Mouse (Mus musculus) stomach, embryonic 16.5 days (tissue): ENCODE data around the gene Clcn2. TPM values are rescaled to one million over a fixed set of nuclear protein-coding genes. Genes with fewer than 3 reads are reported as not detected.

Experiments
- ATAC-seq: fragments of 200-750 bp; cut with Nextera tagmentation; 2 replicates; pipeline ENCODE4 v1.8.0; 2017; ENCODE audit warnings: moderate number of reproducible peaks, moderate TSS enrichment; ENCODE audit not compliant: insufficient read depth, low FRiP score
- H3K27ac ChIP-seq: fragments of 300-500 bp; sonication (generic); 2 replicates; pipeline ENCODE4 v1.5.1; 2014; ENCODE audit warnings: low read length
- H3K27me3 ChIP-seq: fragments of 300-500 bp; sonication (generic); 2 replicates; pipeline ENCODE4 v1.6.1; 2014; ENCODE audit warnings: low read length, control low read depth, mixed read lengths; ENCODE audit not compliant: control insufficient read depth, insufficient read depth
- H3K36me3 ChIP-seq: fragments of 300-500 bp; sonication (generic); 2 replicates; pipeline ENCODE4 v1.6.1; 2014; ENCODE audit warnings: low read length; ENCODE audit not compliant: control insufficient read depth, insufficient read depth
- H3K4me1 ChIP-seq: fragments of 300-500 bp; sonication (generic); 2 replicates; pipeline ENCODE4 v1.6.1; 2014; ENCODE audit warnings: low read length, control low read depth, mixed read lengths; ENCODE audit not compliant: control insufficient read depth, insufficient read depth
- H3K4me2 ChIP-seq: fragments of 300-500 bp; sonication (generic); 2 replicates; pipeline ENCODE4 v1.6.1; 2014; ENCODE audit warnings: low read depth, low read length, mixed read lengths
- H3K4me3 ChIP-seq: fragments of 300-500 bp; sonication (generic); replicated peaks from 2 replicates; pipeline ENCODE4 v1.5.1; 2014; ENCODE audit warnings: mild to moderate bottlenecking, low read length
- H3K9ac ChIP-seq: fragments of 300-500 bp; sonication (generic); 2 replicates; pipeline ENCODE4 v1.6.1; 2014; ENCODE audit warnings: low read length
- H3K9me3 ChIP-seq: fragments of 300-500 bp; sonication (generic); replicated peaks from 2 replicates; pipeline ENCODE4 v1.6.1; 2016; ENCODE audit warnings: low read length, control low read depth; ENCODE audit not compliant: control insufficient read depth
- WGBS: fragments of 180-500 bp; shearing (Covaris S2); extraction: QIAGEN DNeasy Blood & Tissue Kit; methylation state at CpG from one replicate; pipeline ENCODE4 v1.1.7; 2014; 5-methylcytosine and 5-hydroxymethylcytosine counted together
- polyA plus RNA-seq: library from polyadenylated mRNA; unstranded; fragments of >200 nt; fragmentation: Nextera tagmentation; extraction: Ambion mirVana; gene quantifications from 2 replicates; pipeline ENCODE4 v1.2.1, GENCODE M21; 2015

Clcn2 gene
- polyA plus RNA-seq = 11.6 and 12.9 TPM in 2 replicates

GRCm38 (mm10) chr16:20717181-20717977 is at the start of gene Clcn2, which contains the start of gene Polr2h:
Clcn2 (minus strand) TSS chr16:20717746.
Polr2h (plus strand) TSS chr16:20717665.
- Histone ChIP-seq H3K4me2 (peak within 1 kb of the TSS; percentile 67), H3K4me3 (peak within 1 kb of the TSS; percentile 70), H3K4me1 (peaks cover 26% of the 10 kb centered on the region), H3K27me3 (no peaks in the 10 kb centered on the region), H3K27ac (peak within 1 kb of the TSS; percentile 92), H3K9ac (peak within 1 kb of the TSS; percentile 72), H3K36me3 (no peaks in the 10 kb centered on the region), H3K9me3 (no peaks in the 10 kb centered on the region)
- under 1% methylated on average over 62 of the region's 62 CpGs for WGBS
- peak; percentile 85 for ATAC-seq

- Histone ChIP-seq H3K27ac (no peak overlapping the region), H3K4me1 (no peaks in the 10 kb centered on the region), H3K4me3 (no peak overlapping the region), H3K27me3 (no peaks in the 10 kb centered on the region), H3K9ac (no peak overlapping the region), H3K9me3 (no peaks in the 10 kb centered on the region), H3K4me2 (no peak overlapping the region), H3K36me3 (no peaks in the 10 kb centered on the region)
- no peak for ATAC-seq
- 51% methylated on average over 9 of the region's 9 CpGs for WGBS
Observed at GRCm38 (mm10) chr16:20765244-20765643, 47.7 kb upstream of the Clcn2 start.

GRCm38 (mm10) chr16:20761681-20762080 is 44.1 kb upstream of the Clcn2 start:
- H3K4me2 ChIP-seq = no peak overlapping the region
- H3K27me3 ChIP-seq = no peaks in the 10 kb centered on the region
- 7% methylated on average over 3 of the region's 3 CpGs for WGBS
- no peaks in the 10 kb centered on the region for H3K9me3 ChIP-seq
- no peaks in the 10 kb centered on the region for H3K4me1 ChIP-seq
- no peak overlapping the region for H3K4me3 ChIP-seq
- no peaks in the 10 kb centered on the region for H3K36me3 ChIP-seq
- no peak for ATAC-seq
- H3K9ac ChIP-seq = no peak overlapping the region
- no peak overlapping the region for H3K27ac ChIP-seq

- ATAC-seq = no peak
- Histone ChIP-seq H3K4me1 (no peaks in the 10 kb centered on the region), H3K9me3 (no peaks in the 10 kb centered on the region), H3K27ac (no peak overlapping the region), H3K4me3 (no peak overlapping the region), H3K27me3 (no peaks in the 10 kb centered on the region), H3K36me3 (no peaks in the 10 kb centered on the region), H3K9ac (no peak overlapping the region), H3K4me2 (no peak overlapping the region)
- WGBS = 78% methylated on average over 1 of the region's 1 CpGs
Observed at GRCm38 (mm10) chr16:20757385-20757784, 39.8 kb upstream of the Clcn2 start.

- no peak for ATAC-seq
- 89% methylated on average over 5 of the region's 5 CpGs for WGBS
- Histone ChIP-seq H3K27me3 (no peaks in the 10 kb centered on the region), H3K9me3 (no peaks in the 10 kb centered on the region), H3K4me2 (no peak overlapping the region), H3K9ac (no peak overlapping the region), H3K36me3 (no peaks in the 10 kb centered on the region), H3K4me1 (no peaks in the 10 kb centered on the region), H3K27ac (no peak overlapping the region), H3K4me3 (no peak overlapping the region)
Observed at GRCm38 (mm10) chr16:20756052-20756451, 38.5 kb upstream of the Clcn2 start.

- Histone ChIP-seq H3K9me3 (no peaks in the 10 kb centered on the region), H3K4me3 (no peak overlapping the region), H3K27ac (no peak overlapping the region), H3K9ac (no peak overlapping the region), H3K36me3 (no peaks in the 10 kb centered on the region), H3K4me2 (no peak overlapping the region), H3K4me1 (0 out of 2 replicates have a peak, but pooled peaks cover 4% of the 10 kb centered on the region), H3K27me3 (no peaks in the 10 kb centered on the region)
- ATAC-seq = no peak
- 41% methylated on average over 8 of the region's 8 CpGs for WGBS
Observed at GRCm38 (mm10) chr16:20750518-20750917, 33.0 kb upstream of the Clcn2 start.

- H3K9me3 ChIP-seq = no peaks in the 10 kb centered on the region
- H3K9ac ChIP-seq = no peak overlapping the region
- ATAC-seq = peak; percentile 68; the same call in 1 of the 2 replicates
- no peak overlapping the region for H3K4me2 ChIP-seq
- no peaks in the 10 kb centered on the region for H3K27me3 ChIP-seq
- 47% methylated on average over 6 of the region's 6 CpGs for WGBS
- no peaks in the 10 kb centered on the region for H3K36me3 ChIP-seq
- H3K27ac ChIP-seq = no peak overlapping the region
- no peak overlapping the region for H3K4me3 ChIP-seq
- 0 out of 2 replicates have a peak, but pooled peaks cover 4% of the 10 kb centered on the region for H3K4me1 ChIP-seq
Observed at GRCm38 (mm10) chr16:20746641-20747040, 29.1 kb upstream of the Clcn2 start.

- H3K4me3 ChIP-seq = no peak overlapping the region
- no peak overlapping the region for H3K27ac ChIP-seq
- 87% methylated on average over 9 of the region's 9 CpGs for WGBS
- no peak overlapping the region for H3K9ac ChIP-seq
- no peak for ATAC-seq
- H3K36me3 ChIP-seq = no peaks in the 10 kb centered on the region
- H3K4me2 ChIP-seq = no peak overlapping the region
- no peaks in the 10 kb centered on the region for H3K4me1 ChIP-seq
- H3K9me3 ChIP-seq = no peaks in the 10 kb centered on the region
- peaks cover 2% of the 10 kb centered on the region for H3K27me3 ChIP-seq
Observed at GRCm38 (mm10) chr16:20739845-20740244, 22.3 kb upstream of the Clcn2 start.

- H3K4me2 ChIP-seq = no peak overlapping the region
- no peak overlapping the region for H3K9ac ChIP-seq
- H3K27me3 ChIP-seq = peaks cover 14% of the 10 kb centered on the region
- no peaks in the 10 kb centered on the region for H3K36me3 ChIP-seq
- H3K4me3 ChIP-seq = no peak overlapping the region
- H3K9me3 ChIP-seq = no peaks in the 10 kb centered on the region
- 88% methylated on average over 5 of the region's 5 CpGs for WGBS
- no peak for ATAC-seq
- no peak overlapping the region for H3K27ac ChIP-seq
- H3K4me1 ChIP-seq = peaks cover 12% of the 10 kb centered on the region
Observed at GRCm38 (mm10) chr16:20736823-20737222, 19.3 kb upstream of the Clcn2 start.
